Mouse (Mus musculus) hindbrain, embryonic 11.5 days (tissue): Measurements from ENCODE around the gene Trim37. TPM values are rescaled to one million over a fixed set of nuclear protein-coding genes. Genes with fewer than 3 reads are reported as not detected.
"Not testable (repeated sequence)": the region's sequence is repeated elsewhere in the genome, so short reads cannot be mapped to it uniquely, and the experiment has no call there.

Source experiments
- ATAC-seq: fragments of 200-750 bp; cut with Nextera tagmentation; 2 replicates; pipeline ENCODE4 v1.8.0; 2017; ENCODE audit warnings: mild to moderate bottlenecking, moderate TSS enrichment, moderate library complexity; ENCODE audit not compliant: low FRiP score
- DNase-seq: peaks from one replicate; pipeline ENCODE4 v3.0.0-alpha.2; 2015; ENCODE audit warnings: low spot score
- H3K27ac ChIP-seq: fragments of 300-500 bp; sonication (generic); 2 replicates; pipeline ENCODE4 v1.5.1; 2014; ENCODE audit warnings: mild to moderate bottlenecking, low read depth, low read length
- H3K27me3 ChIP-seq: fragments of 300-500 bp; sonication (generic); 2 replicates; pipeline ENCODE4 v1.6.1; 2014; ENCODE audit warnings: mild to moderate bottlenecking, low read length, moderate library complexity, mixed read lengths; ENCODE audit not compliant: control insufficient read depth, insufficient read depth
- H3K36me3 ChIP-seq: fragments of 300-500 bp; sonication (generic); 2 replicates; pipeline ENCODE4 v1.6.1; 2014; ENCODE audit warnings: mild to moderate bottlenecking, low read length, moderate library complexity, mixed read lengths; ENCODE audit not compliant: control insufficient read depth, insufficient read depth
- H3K4me1 ChIP-seq: fragments of 300-500 bp; sonication (generic); replicated peaks from 2 replicates; pipeline ENCODE4 v1.6.1; 2014; ENCODE audit warnings: low read length, mixed read lengths; ENCODE audit not compliant: control insufficient read depth, insufficient read depth
- H3K4me2 ChIP-seq: fragments of 300-500 bp; sonication (generic); replicated peaks from 2 replicates; pipeline ENCODE4 v1.6.1; 2014; ENCODE audit warnings: mild to moderate bottlenecking, low read depth, low read length
- H3K4me3 ChIP-seq: fragments of 300-500 bp; sonication (generic); 2 replicates; pipeline ENCODE4 v1.5.1; 2014; ENCODE audit warnings: low read depth, low read length
- H3K9ac ChIP-seq: fragments of 300-500 bp; sonication (generic); 2 replicates; pipeline ENCODE4 v1.6.1; 2014; ENCODE audit warnings: low read depth, low read length
- H3K9me3 ChIP-seq: fragments of 300-500 bp; sonication (generic); 2 replicates; pipeline ENCODE4 v1.6.1; 2016; ENCODE audit warnings: low read length; ENCODE audit not compliant: control insufficient read depth
- WGBS: fragments of 180-500 bp; shearing (Covaris S2); extraction: QIAGEN DNeasy Blood & Tissue Kit; methylation state at CpG from one replicate; pipeline ENCODE4 v1.1.7; 2014; 5-methylcytosine and 5-hydroxymethylcytosine counted together
- polyA plus RNA-seq: library from polyadenylated mRNA; unstranded; fragments of >200 nt; fragmentation: Nextera tagmentation; extraction: Ambion mirVana; gene quantifications from 2 replicates; pipeline ENCODE4 v1.2.1, GENCODE M21; 2014

The Trim37 gene
- polyA plus RNA-seq, 1 experiment from 2014 or later: 76.2 TPM

DNA sequence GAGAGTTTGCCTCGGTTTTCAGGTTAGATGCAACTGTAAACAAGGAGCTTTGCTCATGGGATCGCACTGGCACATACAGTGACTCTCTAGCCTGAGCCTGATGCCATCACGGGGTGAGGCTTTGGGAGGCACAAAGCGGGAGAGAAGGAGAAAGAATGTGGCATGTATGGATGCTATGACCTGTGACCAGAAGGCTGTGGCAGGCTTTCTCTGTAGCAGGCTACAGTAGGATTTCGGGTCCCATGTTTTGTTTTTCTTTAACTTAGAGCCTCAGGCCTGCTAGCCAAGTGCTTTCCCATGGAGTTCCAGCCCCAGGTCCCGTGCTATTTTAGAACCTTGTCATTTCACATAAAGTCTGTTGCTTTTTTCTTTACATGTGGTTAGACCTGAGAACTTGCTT is 123.3 kb downstream of the Trim37 start:
- DNase-seq (no peak), ATAC-seq (no peak)
- Histone ChIP-seq H3K27ac (no peak overlapping the region), H3K9me3 (no peaks in the 10 kb centered on the region), H3K36me3 (no peaks in the 10 kb centered on the region), H3K4me2 (no peak overlapping the region), H3K4me3 (no peak overlapping the region), H3K4me1 (no peaks in the 10 kb centered on the region), H3K9ac (no peak overlapping the region), H3K27me3 (no peaks in the 10 kb centered on the region)
- 72% methylated on average over 6 of the region's 6 CpGs for WGBS

DNA sequence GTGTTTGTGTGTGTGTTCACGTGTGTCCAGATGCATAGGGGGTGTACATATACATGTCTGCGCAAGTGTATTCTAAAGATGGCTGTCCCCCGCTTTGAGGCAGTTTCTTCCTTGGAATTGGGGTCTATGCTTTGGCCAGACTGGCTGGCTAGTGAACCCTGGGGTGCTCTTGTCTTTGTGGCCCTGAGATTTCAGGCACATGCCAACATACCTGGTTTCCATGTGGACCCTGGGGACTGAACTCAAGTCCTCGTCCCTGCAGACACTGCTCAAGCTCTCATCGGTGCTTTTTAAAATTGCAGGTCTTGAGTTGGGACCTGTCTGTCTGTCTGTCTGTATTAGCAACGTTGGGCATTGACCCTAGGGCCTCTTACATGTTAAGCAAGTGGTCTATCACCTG is 126.4 kb downstream of the Trim37 start:
- 92% methylated on average over 6 of the region's 6 CpGs for WGBS

DNA sequence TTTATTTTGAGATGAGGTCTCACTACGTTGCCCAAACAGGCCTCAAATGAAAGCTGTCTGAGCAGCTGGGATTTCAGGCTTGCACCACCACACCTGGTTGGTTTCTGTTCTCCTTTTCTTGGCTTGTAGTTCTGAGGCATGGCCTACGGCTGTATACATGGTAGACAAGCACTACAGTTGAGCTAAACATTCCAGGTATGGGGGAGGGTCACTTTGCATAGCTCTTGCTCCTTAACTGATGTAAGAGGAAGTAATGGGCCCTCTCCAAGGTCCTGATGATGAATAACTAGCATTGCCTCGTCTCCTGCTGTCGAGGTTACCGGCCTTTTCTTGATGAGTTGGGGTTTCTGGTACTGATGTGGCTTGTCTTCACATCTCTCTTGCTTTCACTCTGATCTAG is 127.3 kb downstream of the Trim37 start:
- Histone ChIP-seq H3K4me2 (no peak overlapping the region), H3K9me3 (no peaks in the 10 kb centered on the region), H3K36me3 (no peaks in the 10 kb centered on the region), H3K9ac (no peak overlapping the region), H3K27me3 (no peaks in the 10 kb centered on the region), H3K27ac (no peak overlapping the region), H3K4me1 (no peaks in the 10 kb centered on the region), H3K4me3 (no peak overlapping the region)
- ATAC-seq: no peak
- WGBS: 62% methylated on average over 5 of the region's 5 CpGs
- peak; percentile 21 for DNase-seq

More for the DNA sequence above, 126.4 kb downstream of the Trim37 start:
- H3K9me3 ChIP-seq: no peaks in the 10 kb centered on the region
- no peak for ATAC-seq
- H3K27me3 ChIP-seq: no peaks in the 10 kb centered on the region
- H3K4me2 ChIP-seq: no peak overlapping the region
- H3K4me3 ChIP-seq: no peak overlapping the region
- no peaks in the 10 kb centered on the region for H3K4me1 ChIP-seq
- DNase-seq: no peak
- no peak overlapping the region for H3K9ac ChIP-seq
- H3K36me3 ChIP-seq: no peaks in the 10 kb centered on the region
- H3K27ac ChIP-seq: no peak overlapping the region

DNA sequence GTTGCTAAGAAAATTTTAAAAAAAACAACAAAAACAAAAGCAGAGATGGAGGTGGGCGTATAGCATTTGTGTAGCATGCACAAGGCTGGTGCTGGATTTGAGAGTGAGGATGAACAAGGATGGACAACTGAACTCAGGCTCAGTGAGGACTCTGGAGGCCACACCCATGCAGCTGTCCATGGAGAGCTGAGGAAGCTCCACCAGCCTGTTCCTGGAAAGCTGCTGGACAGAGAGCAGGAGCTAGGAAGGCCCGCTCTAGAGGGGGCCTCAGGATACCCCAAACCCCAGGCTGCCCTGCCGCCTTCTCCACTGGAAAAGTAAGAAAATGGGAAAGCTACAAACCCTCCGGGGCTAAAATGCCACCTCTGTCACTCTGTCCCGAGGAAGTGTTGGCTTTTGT is 130.4 kb downstream of the Trim37 start:
- H3K27me3 ChIP-seq: no peaks in the 10 kb centered on the region
- no peak overlapping the region for H3K27ac ChIP-seq
- H3K4me2 ChIP-seq: no peak overlapping the region
- no peak for DNase-seq
- H3K36me3 ChIP-seq: no peaks in the 10 kb centered on the region
- no peak overlapping the region for H3K9ac ChIP-seq
- 91% methylated on average over 5 of the region's 5 CpGs for WGBS
- no peaks in the 10 kb centered on the region for H3K4me1 ChIP-seq
- no peaks in the 10 kb centered on the region for H3K9me3 ChIP-seq
- ATAC-seq: no peak
- H3K4me3 ChIP-seq: no peak overlapping the region

DNA sequence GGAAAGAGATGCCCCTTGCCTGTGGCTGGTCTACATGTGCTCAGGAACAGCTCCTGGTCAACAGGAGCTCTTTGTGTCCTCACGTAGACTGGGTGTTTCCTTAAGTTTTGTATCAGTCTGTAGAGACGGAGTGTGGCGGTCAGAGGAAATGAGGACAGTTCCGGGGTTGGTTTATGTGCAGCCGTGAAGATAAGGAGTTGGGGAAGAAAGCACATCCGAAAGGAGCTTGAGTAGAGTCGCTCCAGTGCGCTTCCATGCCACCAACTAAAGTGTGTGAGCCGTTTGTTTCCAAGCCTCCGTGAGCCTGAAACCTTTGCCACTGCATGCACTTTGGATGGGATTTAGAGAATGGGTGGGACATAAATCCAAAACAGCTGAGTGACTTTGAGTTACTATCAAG is 132.9 kb downstream of the Trim37 start:
- Histone ChIP-seq H3K9me3 (no peaks in the 10 kb centered on the region), H3K27ac (no peak overlapping the region), H3K4me2 (no peak overlapping the region), H3K9ac (no peak overlapping the region), H3K27me3 (no peaks in the 10 kb centered on the region), H3K4me3 (no peak overlapping the region), H3K4me1 (no peaks in the 10 kb centered on the region), H3K36me3 (no peaks in the 10 kb centered on the region)
- DNase-seq (no peak), ATAC-seq (no peak)
- WGBS: 88% methylated on average over 10 of the region's 10 CpGs

DNA sequence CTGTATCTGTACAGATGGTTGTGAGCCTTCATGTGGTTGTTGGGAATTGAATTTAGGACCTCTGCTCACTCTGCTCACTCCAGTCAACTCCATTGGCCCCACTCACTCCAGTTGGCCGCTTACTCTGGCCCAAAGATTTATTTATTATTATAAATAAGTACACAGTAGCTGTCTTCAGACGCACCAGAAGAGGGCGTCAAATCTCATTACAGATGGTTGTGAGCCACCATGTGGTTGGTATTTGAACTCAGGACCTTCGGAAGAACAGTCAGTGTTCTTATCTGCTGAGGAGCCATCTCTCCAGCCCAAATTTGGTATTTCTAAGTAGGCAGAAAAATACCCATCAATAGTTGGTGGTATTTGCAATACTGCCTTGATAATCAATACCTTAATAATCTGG is 134.8 kb downstream of the Trim37 start:
- H3K36me3 ChIP-seq, DNase-seq, H3K27me3 ChIP-seq, H3K27ac ChIP-seq, H3K4me1 ChIP-seq, H3K9me3 ChIP-seq, ATAC-seq, H3K9ac ChIP-seq, H3K4me2 ChIP-seq, H3K4me3 ChIP-seq: not testable (repeated sequence)
- WGBS: 80% methylated on average over 4 of the region's 4 CpGs

DNA sequence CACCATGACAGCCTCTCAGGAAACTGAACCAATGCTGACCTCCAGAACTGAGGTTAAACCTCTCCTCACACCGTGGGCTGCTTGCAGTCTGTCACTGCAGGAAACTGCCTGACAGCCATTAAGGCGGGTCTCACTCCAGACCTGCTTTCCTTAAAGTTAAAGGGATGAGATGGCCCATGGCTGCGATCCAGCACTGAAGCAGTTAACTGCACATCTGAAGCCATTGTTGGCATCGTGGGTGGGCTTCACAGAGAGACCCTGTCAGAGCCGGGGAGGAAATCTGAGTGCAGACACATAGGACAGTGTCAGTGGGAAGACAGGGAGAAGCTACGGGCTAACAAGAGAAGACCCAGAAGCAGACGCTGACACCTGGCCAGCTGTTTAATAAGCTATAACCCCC is 137.1 kb downstream of the Trim37 start:
- Histone ChIP-seq H3K4me1 (no peaks in the 10 kb centered on the region), H3K27ac (no peak overlapping the region), H3K4me3 (no peak overlapping the region), H3K36me3 (no peaks in the 10 kb centered on the region), H3K4me2 (no peak overlapping the region), H3K9me3 (no peaks in the 10 kb centered on the region), H3K27me3 (no peaks in the 10 kb centered on the region), H3K9ac (no peak overlapping the region)
- 19% methylated on average over 7 of the region's 7 CpGs for WGBS
- peak; percentile 36 for DNase-seq
- no peak for ATAC-seq

DNA sequence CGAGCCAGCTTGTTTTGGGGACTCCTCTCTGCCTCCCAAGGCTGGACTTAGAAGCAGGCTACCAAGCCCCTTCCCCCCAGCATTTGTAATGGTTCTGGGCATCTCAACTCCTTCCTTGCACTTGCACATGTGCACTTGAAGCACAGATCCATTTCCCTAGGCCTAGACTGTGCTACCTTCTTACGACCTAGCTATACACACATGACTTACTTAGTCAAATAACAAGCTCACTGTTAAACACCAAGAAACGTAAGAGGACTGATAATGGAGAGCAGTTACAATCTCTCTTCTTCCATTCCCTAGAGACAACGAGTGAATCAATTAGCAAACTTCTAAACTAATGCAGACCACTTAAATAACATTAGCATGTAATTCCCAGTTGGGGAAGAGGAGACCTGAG is 139.4 kb downstream of the Trim37 start:
- 80% methylated on average over 4 of the region's 4 CpGs for WGBS
- no peaks in the 10 kb centered on the region for H3K36me3 ChIP-seq
- DNase-seq: no peak

DNA sequence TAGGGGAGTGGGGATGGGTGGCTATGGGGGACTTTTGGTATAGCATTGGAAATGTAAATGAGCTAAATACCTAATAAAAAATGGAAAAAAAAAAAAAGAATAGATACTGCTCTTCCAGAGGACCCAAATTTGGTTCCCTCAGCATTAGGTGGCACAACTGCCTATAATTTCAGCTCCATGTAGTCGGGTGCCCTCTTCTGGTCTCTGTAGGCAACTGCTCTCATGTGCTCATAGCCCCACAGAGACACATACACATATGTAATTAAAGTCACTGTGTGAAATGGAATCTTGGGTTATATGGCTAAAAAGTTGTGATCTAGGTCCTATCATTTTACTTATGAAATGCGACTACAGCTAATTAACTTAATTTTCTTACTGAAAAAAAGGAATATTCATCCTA is 141.9 kb downstream of the Trim37 start:
- 83% methylated on average over 2 of the region's 2 CpGs for WGBS
- Histone ChIP-seq H3K4me1 (no peaks in the 10 kb centered on the region), H3K9me3 (no peaks in the 10 kb centered on the region), H3K27me3 (no peaks in the 10 kb centered on the region), H3K4me2 (no peak overlapping the region), H3K36me3 (no peaks in the 10 kb centered on the region), H3K4me3 (no peak overlapping the region), H3K27ac (no peak overlapping the region), H3K9ac (no peak overlapping the region)
- no peak for DNase-seq
- ATAC-seq: no peak

More for the DNA sequence above, 139.4 kb downstream of the Trim37 start:
- Histone ChIP-seq H3K4me2 (no peak overlapping the region), H3K27ac (no peak overlapping the region), H3K9ac (no peak overlapping the region), H3K4me1 (no peaks in the 10 kb centered on the region), H3K9me3 (no peaks in the 10 kb centered on the region), H3K4me3 (no peak overlapping the region), H3K27me3 (no peaks in the 10 kb centered on the region)
- ATAC-seq: no peak
